Mouse (Mus musculus) cerebellum, postnatal 14 days (tissue): ENCODE measurements around the gene Jpt1.
A peak's percentile ranks its signal among the peaks of the same experiment; 100 is the strongest.
"Not testable (repeated sequence)": the region's sequence is repeated elsewhere in the genome, so short reads cannot be mapped to it uniquely, and the experiment has no call there.

ENCODE experiments used
- DNase-seq, 2 experiments: peaks; one replicate each; pipeline ENCODE4 v3.0.0; 2021; ENCODE audit warnings: mixed read lengths in 2 of 2

The Jpt1 gene

GRCm38 (mm10) chr11:115511121-115511520 lies 3.1 kb downstream of the Jpt1 start:
- no peak for DNase-seq

GRCm38 (mm10) chr11:115510507-115510888 lies 3.7 kb downstream of the Jpt1 start:
- no peak for DNase-seq

DNA sequence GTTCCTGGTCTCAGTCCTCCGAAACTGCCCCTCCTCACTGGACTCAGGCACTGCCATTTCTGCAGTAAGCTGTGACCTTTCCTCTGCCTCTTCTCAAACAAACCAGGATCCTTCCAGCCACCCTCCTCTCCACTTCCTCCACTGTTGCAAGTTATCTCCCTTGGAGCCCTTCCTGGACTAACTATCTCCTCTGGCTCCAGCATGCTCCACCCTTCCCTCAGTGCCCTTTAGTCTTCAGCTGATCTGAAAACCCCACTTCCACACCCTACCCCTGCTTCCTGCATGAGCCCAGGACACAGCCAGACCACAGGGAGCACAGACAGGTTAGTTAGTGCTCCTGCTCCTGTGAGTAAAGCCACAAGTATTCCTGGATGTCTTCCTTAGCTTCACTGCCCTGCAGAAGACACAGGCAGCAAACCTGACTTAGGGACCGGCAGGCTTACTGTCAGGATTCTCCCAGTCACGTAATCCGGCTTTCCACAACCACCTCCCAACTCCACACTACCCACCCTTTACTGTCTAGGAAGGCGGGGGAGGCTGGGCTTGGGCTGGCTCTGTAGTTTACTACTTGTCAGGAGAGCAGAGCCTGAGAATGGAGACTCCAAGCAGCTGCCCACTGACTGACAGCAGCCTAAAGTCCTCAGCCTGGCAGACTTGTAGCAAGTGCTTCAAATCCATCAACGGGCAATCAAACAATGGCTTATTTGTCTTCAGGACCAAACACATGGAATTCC lies 4.2 kb downstream of the Jpt1 start:
- no peak for DNase-seq

GRCm38 (mm10) chr11:115508061-115508460 lies 6.1 kb downstream of the Jpt1 start:
- DNase-seq = no peak

DNA sequence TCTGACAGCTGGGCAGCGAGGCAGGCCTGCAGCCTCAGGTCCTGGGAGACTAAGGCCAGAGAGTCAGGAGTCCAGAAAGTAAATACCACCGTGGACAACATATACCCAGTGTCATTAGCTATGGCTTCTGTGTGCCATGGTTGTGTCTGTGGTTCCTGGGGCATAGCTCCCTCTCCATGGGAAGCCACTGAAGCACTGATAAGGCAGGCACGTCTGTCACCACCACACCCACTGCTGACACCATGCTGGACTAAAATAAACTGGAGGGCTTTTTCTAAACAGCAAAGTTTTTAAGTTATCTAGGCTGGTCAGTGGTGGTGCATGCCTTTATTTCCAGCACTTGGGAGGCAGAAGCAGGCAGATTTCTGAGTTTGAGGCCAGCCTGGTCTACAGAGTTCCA lies 7.6 kb downstream of the Jpt1 start:
- DNase-seq = no peak

DNA sequence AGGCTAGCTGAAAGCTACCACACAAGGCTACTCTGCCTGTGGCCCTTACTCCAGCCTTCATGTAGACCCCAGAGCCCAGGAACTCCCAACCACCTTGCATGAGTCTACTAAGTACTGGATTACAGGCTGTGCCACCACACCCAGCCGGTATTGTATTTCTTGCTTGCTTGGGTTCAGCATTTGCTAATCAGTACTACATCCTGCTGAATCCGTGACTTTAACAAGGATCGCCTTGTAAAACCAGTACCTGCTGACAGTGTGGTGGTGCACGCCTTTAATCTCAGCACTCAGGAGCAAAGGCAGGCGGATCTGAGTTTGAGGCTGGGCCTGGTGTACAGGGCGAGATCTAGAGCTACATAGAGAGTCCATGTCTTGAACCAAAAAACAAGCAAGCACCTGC lies 11.6 kb downstream of the Jpt1 start:
- no peak for DNase-seq

DNA sequence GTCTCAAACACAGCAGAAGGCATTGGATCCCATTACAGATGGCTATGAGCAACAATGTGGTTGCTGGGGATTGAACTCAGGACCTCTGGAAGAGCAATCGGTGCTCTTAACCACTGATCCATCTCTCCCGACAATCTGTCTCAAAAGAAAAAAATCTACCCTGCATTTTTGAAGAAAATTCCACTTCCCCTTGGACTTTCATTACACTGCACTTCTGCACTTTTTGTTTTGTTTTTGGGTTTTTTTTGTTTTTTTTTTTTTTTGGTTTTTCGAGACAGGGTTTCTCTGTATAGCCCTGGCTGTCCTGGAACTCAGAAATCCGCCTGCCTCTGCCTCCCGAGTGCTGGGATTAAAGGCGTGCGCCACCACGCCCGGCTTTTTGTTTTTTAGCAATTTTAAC lies 17.6 kb downstream of the Jpt1 start:
- not testable (repeated sequence) for DNase-seq

DNA sequence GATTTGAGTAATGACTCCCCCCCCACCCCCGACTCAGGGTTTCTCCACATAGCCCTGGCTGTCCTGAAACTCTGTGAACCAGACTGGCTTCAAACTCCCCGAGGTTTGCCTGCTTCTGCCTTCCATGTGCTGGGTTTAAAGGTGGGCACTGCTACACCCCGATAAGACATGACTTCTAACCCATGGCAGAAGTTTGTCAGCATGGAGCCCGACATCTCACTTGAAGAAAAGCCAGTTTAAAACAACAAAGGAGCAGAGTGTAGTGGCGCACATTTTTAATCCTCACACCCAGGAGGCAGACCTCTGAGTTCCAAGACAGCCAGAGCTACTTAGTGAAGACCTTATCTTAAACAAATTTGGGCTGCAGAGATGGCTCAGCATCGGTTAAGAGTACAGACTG lies 21.8 kb downstream of the Jpt1 start:
- no peak for DNase-seq

GRCm38 (mm10) chr11:115491356-115492083 lies 22.7 kb downstream of the Jpt1 start, which contains the start of gene Nt5c:
Nt5c (minus strand) TSS chr11:115491862.
- peak; percentile 88 to 91 for DNase-seq

- peak in 1 of 2 experiments; percentile 47 for DNase-seq
Measured at GRCm38 (mm10) chr11:115490441-115491355, 23.5 kb downstream of the Jpt1 start.

GRCm38 (mm10) chr11:115488551-115489104 lies 25.6 kb downstream of the Jpt1 start:
- peak; percentile 57 to 67 for DNase-seq

DNA sequence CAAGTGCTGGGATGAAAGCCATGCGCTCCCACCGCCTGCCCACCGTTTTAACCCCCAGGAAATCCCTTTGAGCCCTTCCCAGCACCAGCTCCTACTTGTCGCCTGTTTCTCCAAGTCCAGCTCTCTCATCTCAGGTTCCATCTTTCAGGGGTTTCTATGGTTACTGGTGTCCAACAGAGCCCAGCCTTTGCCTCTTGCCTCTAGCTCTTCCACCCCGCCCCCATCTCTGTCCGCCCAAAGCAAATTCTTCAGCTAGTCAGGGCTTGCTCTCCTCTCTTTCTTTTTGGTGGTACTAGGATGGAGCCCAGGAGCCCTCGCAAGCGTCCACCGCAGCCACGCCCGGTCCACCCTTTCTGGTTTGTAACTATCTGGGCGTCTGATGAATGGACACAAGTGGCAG lies 29.0 kb downstream of the Jpt1 start:
- no peak for DNase-seq

- DNase-seq = peak; percentile 90 to 91
Measured at GRCm38 (mm10) chr11:115483726-115484125, 30.5 kb downstream of the Jpt1 start.

GRCm38 (mm10) chr11:115483278-115483677 lies 30.9 kb downstream of the Jpt1 start:
- DNase-seq = no peak

DNA sequence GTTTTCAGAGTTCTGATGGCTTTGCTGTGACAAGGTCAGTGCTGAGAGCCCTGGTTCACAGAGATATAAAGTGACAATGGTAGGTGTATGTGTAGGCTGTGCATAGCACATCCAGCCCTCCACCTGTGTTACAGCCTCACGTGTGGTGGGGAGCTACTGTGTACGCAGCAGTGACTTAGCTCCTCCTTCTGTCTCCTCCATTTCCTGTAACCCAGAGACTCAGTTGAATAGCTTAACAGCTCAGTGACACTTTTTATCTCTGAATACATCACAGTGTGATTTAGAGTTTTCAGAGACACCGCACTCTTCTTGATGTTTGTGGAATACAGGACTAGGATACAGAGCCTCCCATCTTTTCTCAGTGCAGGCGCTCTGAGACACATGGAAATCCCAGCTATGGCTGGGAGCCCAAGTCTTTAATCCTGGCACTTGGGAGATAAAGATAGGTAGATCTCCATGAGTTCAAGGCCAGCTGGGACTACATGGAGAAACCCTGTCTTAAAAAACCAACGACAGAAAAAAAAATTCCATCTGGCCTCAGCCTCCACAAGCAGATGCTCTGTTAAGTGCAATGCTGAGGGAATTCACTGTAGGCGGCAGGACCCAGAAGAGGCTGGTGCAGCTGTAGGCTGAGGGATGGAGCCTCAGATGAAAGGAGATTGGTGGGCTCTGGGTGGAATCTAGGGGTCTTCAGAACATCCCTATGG lies 32.5 kb downstream of the Jpt1 start:
- DNase-seq = no peak

- no peak for DNase-seq
Measured at GRCm38 (mm10) chr11:115478296-115478938, 35.8 kb downstream of the Jpt1 start.

GRCm38 (mm10) chr11:115477388-115477787 lies 36.8 kb downstream of the Jpt1 start:
- DNase-seq = not testable (repeated sequence)

DNA sequence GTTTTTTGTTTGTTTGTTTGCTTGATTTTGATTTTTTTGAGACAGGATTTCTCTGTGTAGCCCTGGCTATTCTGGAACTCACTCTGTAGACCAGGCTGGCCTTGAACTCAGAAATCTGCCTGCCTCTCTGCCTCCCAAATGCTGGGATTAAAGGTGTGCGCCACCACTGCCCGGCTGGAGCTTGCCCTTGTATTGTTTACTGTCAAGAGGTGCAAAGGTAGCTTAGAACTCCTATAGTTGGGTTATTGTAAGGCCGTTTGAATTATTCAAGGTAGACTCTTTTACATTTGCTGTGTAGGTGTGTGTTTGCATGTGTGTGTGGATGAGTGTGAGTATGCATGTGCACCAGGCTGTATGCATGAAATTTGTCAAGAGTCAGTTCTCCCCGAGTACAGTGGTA lies 37.6 kb downstream of the Jpt1 start:
- DNase-seq = not testable (repeated sequence)

DNA sequence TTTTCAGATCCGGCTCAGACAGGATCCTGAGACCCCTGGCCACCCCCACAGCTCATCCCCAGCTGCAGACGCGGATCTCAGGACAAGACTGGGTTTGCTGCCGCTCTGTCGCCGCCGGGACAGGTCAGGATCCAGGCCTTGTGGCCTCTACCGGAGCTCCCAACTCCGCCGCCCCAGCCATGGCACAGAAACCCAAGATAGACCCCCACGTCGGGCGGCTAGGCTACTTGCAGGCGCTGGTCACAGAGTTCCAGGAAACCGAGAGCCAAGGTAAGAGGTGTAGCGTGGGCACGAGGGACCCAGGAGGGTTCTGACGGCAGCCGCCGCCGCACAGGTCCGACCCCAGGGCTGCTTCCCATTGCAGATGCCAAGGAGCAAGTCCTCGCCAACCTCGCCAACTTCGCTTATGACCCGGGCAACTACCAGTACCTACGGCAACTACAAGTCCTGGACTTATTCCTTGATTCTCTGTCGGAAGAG lies 38.4 kb downstream of the Jpt1 start:
- DNase-seq = no peak

DNA sequence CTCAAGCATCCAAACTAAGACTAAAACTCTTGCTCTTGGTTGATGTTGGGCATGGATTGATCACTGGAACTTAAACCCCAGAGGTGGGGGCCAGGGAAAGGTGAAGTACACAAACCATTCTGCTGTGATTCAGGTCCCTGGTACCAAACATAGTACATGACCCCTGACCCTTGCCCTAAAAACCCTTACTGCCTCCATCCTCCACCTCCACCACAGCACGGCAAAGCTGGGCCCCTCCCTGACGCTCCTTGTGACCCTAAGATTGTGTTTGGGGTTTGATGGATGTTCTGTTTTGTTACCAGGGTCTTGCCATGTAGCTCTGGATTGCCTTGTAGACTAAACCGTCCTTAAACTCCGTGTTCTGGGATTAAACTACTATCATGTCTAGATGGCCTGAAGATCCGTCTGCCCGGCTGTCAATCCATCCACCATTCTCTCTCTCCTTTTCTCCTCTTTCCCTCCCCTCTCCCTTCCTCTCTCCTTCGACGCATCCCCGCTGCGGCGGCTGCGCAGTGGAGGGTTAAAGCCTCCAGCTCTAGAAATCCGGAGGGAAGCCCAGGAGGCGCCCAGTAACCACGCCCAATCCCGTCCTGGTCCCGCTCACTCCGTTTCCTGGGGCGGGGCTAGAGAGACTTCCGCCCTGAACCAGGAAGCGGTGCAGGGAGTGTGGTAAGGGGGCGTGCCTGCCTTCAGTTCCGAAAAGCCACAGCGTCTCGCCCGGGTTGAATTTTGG lies 39.0 kb downstream of the Jpt1 start, which contains the start of gene Armc7:
TSS of gene Armc7 (plus strand) at position 643 of the 733 bp plus-strand sequence.
- DNase-seq = peak; percentile 95
